Mouse (Mus musculus) adrenal gland, postnatal 4 days (tissue): ENCODE data around the gene Saal1. TPM values are rescaled to one million over a fixed set of nuclear protein-coding genes. Genes with fewer than 3 reads are reported as not detected.
A peak's percentile ranks its signal among the peaks of the same experiment; 100 is the strongest.
"Not testable (repeated sequence)": the region's sequence is repeated elsewhere in the genome, so short reads cannot be mapped to it uniquely, and the experiment has no call there.

Source experiments
- DNase-seq, 2 experiments: peaks; one replicate each; pipeline ENCODE4 v3.0.0; 2021 to 2022; ENCODE audit warnings: low spot score in 2 of 2, mixed read lengths in 2 of 2
- total RNA-seq, 2 experiments: library from RNA; stranded (reverse); gene quantifications; 2 replicates each; pipeline ENCODE4 v1.2.3; 2021

Gene Saal1
- total RNA-seq, 2 experiments from 2014 or later: 14.4 to 16.4 TPM

DNA sequence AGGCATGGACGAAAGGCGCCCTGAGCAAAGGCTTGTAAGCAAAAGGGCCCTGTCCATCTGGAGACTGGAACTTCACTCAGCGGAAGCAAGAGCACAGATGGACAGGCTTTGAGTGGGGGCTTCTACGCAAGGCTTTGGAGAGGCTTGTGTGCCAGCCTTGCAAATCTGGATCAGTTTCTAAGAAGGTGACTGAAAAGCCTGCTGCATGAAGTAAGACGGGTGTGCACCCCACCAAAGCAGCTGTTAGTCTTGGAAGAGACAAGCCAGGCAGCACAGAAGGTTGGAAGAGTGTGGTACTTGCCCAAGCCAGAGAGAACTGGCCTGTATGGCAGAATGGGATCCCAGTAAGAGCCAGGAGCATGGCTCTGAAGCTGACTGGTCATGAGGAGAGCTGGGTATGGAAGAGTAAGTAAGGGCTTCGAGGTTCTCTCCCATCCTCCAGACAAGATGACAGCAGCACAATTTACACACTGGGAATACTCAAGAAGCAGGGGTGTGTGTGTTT is 9.9 kb downstream of the Saal1 start:
- no peak for DNase-seq

GRCm38 (mm10) chr7:46696754-46697153 is 13.7 kb downstream of the Saal1 start:
- no peak for DNase-seq

DNA sequence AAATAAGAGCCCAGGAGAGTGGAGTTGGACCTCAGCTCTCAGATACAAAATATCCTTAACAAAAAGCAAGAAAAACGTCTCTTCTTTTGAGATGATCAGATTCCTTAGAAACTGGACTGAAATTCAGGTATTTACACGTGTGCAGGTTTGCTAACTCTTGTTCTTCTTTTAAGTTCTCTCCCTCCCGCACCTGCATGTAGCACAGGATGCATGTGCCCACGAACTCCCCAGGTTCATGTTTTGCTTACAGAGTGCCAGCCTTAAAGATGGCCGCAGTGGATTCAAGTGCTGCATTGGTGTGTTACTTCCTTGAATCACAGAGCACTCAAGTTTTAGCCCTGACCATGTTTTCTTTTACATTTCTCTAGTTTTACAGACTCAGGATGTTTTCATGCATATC is 23.7 kb downstream of the Saal1 start:
- DNase-seq: no peak

GRCm38 (mm10) chr7:46680732-46681131 is 29.7 kb downstream of the Saal1 start:
- no peak for DNase-seq

DNA sequence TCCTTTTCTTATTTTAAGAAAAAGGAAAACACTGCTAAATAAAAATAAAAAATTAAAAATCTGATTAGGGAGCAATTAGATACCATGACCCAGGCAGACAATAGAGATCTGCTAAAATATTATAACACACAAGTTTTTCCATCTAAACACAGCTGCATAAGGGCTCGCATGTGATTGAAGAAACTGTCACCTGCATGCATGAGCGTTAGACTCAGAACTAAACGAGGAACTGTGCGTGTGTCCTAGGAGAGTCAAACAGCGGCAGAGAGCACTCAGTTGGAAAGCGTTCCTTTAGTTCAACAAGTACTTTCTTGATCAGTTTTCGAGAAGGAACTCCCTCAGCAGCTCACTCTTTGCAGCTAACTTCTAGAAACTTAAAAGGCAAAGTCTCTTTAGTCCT is 31.4 kb downstream of the Saal1 start:
- not testable (repeated sequence) for DNase-seq

DNA sequence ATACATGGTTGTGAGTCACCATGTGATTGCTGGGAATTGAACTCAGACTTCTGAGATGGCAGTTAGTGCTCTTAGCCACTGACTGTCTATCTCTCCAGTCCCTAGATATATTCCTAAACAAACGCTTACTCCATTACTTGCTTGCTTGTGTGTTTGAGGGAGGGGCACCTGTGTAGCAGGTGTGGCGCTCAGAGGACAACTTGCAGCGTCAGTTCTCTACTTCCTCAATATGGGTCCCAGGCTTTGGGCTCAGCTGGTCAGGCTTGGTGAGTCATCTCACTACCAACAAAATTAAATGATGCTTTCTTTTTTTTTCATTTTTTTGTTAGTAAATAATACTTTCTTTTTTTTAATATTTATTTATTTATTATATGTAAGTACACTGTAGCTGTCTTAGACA is 32.1 kb downstream of the Saal1 start:
- DNase-seq: no peak

- DNase-seq: no peak
Measured at GRCm38 (mm10) chr7:46676808-46677360, 33.6 kb downstream of the Saal1 start.

- no peak for DNase-seq
Measured at GRCm38 (mm10) chr7:46675886-46676285, 34.6 kb downstream of the Saal1 start.

GRCm38 (mm10) chr7:46675061-46675460 is 35.4 kb downstream of the Saal1 start:
- no peak for DNase-seq

DNA sequence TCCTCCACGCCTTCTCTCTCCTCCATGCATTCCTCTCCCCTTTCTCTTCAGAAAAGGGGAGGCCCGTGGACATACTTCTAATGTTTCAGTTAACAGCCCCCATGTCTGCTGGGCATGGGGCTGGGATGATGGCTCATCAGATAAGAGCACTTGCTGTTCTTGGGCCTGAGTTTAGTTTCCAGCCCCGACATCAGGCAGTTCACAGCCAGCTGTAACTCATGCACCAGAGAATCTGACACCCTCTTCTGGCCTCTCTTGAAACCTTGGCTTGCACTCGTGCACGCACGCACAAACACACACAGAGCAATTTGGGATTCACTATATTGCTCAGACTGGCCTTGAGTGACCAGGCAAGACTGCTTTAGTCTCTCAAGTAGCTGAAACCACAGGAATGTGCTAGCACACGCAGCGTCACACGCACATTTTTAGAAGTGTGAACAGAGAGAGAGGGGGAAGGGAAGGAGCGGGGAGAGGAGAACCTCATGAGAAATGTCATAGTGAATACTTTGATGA is 38.3 kb downstream of the Saal1 start, which contains the start of gene Tph1:
Gene Tph1, minus strand, starts transcription at position 378 of the 513 bp plus-strand sequence.
- no peak for DNase-seq

DNA sequence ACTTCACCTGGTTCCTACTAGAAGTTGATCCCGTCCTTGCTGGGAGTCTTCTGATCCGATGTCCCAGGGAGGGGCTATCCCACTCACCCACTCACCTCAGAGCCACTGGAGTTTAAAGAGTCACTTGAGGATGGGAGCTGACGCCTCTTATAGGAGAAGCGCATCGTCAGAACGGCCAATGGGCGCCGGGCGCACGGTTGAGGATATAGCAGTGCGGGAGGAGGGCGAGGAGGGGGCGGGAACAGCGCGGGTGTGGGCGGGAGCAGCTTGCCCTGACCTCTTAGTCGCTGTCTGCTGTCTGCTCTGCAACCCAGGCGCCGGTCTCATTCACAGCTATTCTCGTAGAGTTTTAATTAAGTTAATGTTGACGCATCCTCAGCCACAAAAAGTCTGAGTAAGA is 43.2 kb downstream of the Saal1 start:
- DNase-seq: no peak

DNA sequence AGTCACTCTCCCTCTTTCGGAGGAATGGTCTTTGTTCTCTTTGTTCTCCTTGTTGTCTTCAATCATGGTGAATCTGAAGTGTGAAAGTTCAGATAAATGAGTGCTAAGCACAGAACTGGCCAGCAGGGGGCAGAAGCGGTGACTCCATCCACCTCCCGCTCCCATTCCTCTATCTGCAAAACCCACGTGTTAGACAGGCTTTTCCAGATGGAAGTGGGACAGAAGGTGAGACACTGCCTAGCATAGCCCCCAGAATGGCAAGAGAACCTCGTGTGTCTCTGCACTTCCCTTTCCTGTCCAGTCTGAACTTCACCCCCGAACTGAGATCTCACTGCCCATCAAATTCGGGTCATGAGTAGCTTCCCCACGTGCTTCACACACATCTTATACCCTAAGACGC is 45.2 kb downstream of the Saal1 start:
- no peak for DNase-seq

DNA sequence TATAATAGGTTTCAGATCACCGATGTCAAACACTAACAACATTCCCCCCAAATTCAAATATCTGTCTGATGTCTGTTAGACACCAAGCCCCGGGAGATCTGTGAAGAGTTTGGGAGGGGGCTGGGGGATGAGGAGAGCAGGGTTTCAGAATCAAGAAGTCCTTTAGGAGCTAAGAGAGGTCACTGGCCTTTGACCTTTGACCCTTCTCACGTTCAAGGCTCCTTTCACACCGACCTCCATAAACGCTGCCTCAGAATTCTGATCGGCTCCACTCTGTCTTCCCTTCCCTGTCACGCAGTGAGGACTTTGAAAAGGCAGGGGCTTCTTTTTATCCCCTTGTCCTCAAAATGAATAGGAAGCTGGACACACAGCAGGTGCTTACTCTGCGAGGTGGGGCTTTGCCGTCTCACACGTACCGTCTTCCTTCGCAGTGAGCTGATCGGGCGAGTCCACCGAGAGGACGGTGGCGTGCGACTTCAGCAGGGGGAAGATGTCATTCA is 48.8 kb downstream of the Saal1 start:
- no peak for DNase-seq

DNA sequence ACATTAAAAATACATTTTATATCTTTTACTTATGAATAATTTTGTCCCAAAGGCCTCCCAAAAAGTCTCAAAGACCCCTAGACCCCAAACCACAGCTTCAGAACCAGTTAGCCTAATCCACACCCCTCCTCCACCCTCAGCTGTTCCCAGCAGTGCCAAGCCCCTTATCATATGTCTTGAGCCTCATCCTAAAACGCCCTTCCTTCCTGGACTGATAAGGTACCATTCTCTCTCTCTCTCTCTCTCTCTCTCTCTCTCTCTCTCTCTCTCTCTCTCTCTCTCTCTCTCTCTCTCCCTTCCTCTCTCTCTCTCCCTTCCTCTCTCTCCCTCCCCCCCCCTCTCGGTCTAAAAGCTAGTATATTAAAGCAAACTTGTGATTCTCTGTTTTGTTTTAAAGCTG is 58.2 kb downstream of the Saal1 start:
- no peak for DNase-seq

- not testable (repeated sequence) for DNase-seq
Measured at GRCm38 (mm10) chr7:46650231-46650630, 60.2 kb downstream of the Saal1 start.

DNA sequence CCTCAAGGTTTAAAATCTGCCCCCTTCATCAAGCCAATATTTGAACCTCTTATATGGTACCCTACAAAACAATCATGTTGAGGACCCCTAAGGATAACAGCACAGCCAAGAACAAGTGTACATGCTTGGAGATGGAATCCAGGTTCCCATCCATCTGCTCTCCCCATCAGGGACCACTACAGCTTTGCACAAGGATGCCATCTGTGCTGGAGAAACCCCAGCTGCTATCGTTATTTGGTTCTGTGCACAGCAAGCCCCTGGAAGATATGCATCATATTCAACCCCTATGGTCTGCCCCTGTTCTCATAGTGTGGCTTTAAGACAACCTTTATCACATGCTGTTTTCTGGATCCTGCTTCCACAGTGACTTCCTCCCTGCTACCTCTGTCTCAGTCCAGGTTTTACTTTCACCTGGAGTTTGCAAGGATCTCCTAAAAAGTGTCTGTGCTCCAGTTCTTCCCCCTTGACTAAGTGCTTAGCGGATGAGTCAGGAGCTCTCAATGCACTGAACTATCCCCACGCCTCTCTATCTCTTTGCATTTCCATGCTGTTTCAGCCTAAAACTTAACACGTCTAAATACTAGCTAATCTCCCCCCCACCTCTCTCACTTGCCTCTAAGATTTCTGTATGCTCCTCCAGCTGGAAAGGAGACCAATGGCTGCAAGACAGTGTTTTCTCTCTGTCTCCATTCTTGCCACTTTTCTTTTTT is 61.9 kb downstream of the Saal1 start:
- no peak for DNase-seq

DNA sequence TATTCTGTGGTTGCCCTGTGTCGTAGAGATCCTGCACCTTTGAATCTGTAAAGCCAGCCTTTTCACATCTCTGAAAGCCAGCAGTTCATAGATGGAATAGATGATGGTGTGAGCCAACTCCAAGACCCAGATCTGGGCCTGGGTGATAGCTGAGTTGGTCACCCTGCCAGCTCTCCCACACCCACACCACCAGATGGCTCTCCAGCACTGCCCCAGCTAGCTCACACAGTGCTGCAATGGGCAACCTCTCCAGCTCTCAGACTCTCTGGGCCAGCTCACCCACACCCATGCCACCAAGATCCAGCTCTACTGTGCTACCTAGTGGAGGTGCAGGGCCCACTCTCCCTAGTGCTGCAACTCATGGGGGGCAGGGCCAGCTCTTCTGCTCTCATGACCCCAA is 67.3 kb downstream of the Saal1 start:
- no peak for DNase-seq

DNA sequence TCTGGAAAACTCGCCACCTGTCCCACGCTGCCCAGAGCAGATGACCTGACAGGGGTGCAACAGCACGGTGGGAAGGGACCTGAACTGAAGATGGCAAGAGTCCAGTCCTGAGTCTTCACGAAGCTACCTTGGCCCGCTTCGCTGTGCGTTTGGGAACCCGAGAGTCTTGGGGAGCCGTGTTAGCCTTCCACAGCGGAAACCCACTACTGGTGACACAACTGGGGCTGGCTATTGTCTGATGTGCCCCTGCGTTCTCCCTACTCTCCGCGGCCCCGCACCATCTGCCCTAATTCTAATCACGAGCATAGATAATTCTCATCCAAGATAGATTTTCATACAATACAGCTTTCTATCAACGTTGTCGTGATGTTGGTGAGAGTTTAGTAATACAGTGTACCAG is 70.4 kb downstream of the Saal1 start:
- no peak for DNase-seq

DNA sequence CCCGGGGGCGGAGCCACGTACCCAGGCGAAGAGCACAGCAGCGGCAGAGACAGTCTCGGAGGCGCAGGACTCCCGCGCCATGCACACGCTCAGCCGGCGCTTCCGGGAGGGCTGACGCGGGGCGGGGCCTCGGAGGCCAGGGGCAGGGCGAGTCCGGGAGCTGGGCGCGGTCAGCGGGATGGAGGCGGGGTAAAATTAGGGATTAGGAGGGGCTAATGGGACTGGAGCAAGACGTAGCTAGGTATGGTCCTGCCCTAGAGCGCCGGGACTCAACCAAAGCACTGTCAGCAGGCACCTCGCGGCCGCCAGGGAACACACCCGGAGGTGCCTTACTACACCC is 70.8 kb downstream of the Saal1 start, which contains the start of gene Sergef:
Gene Sergef, minus strand, starts transcription at position 116 of the 340 bp plus-strand sequence.
- peak; percentile 77 to 78 for DNase-seq

DNA sequence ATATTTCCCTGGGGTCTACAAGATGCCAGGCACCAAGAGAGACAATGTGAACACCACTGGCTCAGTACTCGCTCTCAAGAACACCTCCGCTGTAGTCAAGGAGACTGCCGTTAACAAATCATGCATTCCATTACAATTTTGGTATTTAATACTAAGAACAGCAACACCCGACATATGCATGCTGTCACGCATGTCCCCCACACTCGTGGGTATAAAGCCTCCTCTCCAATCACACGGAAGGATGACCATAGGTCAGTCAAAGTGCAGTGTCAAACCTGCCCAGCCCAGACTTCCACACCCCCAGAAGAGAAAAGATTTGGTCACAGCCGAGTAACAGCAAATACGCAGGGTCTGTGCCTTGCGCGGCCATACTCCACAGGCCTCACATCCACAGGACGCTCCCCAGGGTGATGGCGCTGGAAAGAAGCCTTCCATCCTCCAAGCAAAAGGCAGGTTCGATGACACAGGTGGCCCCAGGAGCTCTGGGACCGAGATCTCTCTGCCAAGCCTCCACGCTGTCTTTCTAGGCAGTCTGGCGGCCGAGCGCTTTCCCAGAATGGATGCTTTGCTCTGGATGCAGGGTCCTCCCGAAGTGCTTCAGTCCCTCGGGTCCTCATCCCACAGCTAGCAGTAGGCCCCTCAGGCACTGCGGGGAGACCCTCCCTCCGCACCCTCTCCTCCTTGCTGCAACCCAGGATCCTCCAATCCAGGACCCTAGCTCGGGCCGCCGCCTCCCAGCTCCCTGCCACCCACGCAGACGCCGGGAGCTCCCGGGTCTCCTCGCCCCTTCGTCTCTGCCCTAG is 71.4 kb downstream of the Saal1 start:
- DNase-seq: no peak
